Mouse (Mus musculus) macrophage (primary cell): ENCODE data around the gene Tgfbr2. TPM values are rescaled to one million over a fixed set of nuclear protein-coding genes. Genes with fewer than 3 reads are reported as not detected.

Experiments used
- H3K27ac ChIP-seq: fragments of 350-480 bp; formaldehyde crosslinking; 2 replicates; pipeline ENCODE4 v1.9.0; 2021
- H3K36me3 ChIP-seq: fragments of 350-480 bp; formaldehyde crosslinking; 2 replicates; pipeline ENCODE4 v1.9.0; 2021; ENCODE audit errors: inconsistent target
- H3K4me3 ChIP-seq: fragments of 350-480 bp; formaldehyde crosslinking; 2 replicates; pipeline ENCODE4 v1.9.0; 2021; ENCODE audit errors: inconsistent target
- H3K79me2 ChIP-seq: fragments of 350-480 bp; formaldehyde crosslinking; 2 replicates; pipeline ENCODE4 v1.9.0; 2021; ENCODE audit errors: inconsistent target
- WGBS: methylation state at CpG from one replicate; pipeline ENCODE4 v1.1.7; 2026; ENCODE audit warnings: inconsistent platforms; ENCODE audit not compliant: missing documents; 5-methylcytosine and 5-hydroxymethylcytosine counted together
- polyA plus RNA-seq: library from polyadenylated mRNA; stranded (reverse); fragments of 250-400 nt; gene quantifications from 3 replicates; pipeline ENCODE4 v1.2.4, GENCODE M21; 2018; ENCODE audit warnings: inconsistent platforms

Tgfbr2 gene
- polyA plus RNA-seq, 1 experiment from 2014 or later, result 80.3 TPM

GRCm38 (mm10) chr9:116126494-116126893, 48.7 kb downstream of the Tgfbr2 start:
- Histone ChIP-seq H3K27ac (no peak overlapping the region), H3K79me2 (peaks cover 7% of the 10 kb centered on the region; the same call in 1 of the 2 replicates), H3K4me3 (no peak overlapping the region), H3K36me3 (peaks cover 72% of the 10 kb centered on the region)
- WGBS, result 77% methylated on average over 4 of the region's 4 CpGs

DNA sequence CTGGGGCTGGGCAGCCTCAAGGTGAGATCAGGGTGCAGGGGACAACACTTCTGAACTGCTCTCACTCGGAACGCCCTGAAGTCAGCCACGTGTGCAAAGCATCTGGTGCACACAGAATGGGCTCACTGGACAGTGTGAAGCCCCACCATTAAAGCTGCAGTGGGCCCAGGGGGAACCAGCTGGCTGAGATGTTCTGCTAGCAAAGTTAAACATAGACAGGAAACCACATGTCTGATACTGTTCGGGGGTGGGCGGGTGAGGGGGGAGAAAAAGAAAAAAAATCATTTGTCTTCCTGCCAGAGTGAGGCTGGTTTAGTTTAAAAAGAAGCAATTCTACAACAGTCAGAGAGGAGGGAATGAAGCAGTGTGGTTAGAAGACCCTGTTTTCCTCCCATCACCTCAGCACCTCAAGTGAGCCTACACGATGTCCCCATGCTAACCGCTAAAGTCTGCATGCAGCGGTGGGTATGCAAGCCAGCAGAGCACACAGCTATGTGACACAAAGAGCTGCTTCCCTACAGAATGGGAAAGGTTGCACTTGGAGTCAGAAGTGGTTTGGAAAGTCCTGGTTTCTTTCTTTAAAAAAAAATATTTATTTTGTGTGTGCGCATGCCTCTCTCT, 52.1 kb downstream of the Tgfbr2 start:
- H3K4me3 ChIP-seq, result no peak overlapping the region
- H3K27ac ChIP-seq, result peak overlapping the region; percentile 48
- peaks cover 62% of the 10 kb centered on the region for H3K36me3 ChIP-seq

DNA sequence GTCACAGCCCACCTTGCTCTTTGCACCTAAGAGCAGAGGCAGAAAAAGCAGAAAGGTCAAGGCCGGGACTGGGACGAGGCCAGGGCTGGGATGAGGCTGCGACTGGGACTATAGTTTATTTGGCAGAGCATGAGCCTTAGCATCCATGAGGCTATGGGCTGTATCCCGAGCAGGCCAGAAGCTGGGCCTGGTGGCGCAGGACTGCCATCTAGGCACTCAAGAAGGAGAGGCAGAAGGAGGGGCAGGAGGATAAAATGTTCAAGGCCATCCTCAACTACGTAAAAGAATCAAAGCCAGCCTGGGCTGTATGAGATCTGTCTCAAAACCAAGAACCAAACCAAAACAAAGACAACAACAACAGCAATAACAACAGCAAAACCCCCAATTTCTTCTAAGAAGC, 52.6 kb downstream of the Tgfbr2 start:
- Histone ChIP-seq H3K27ac (peak overlapping the region; percentile 48; the same call in 1 of the 2 replicates), H3K79me2 (no peaks in the 10 kb centered on the region), H3K4me3 (no peak overlapping the region), H3K36me3 (peaks cover 59% of the 10 kb centered on the region)
- WGBS, result 86% methylated on average over 6 of the region's 6 CpGs

More for the DNA sequence above, 52.1 kb downstream of the Tgfbr2 start:
- no peaks in the 10 kb centered on the region for H3K79me2 ChIP-seq
- 16% methylated on average over 8 of the region's 9 CpGs for WGBS

- WGBS, result 36% methylated on average over 7 of the region's 7 CpGs
- Histone ChIP-seq H3K79me2 (no peaks in the 10 kb centered on the region), H3K27ac (no peak overlapping the region), H3K4me3 (no peak overlapping the region), H3K36me3 (peaks cover 58% of the 10 kb centered on the region)
Measured at GRCm38 (mm10) chr9:116121472-116121871, 53.7 kb downstream of the Tgfbr2 start.

DNA sequence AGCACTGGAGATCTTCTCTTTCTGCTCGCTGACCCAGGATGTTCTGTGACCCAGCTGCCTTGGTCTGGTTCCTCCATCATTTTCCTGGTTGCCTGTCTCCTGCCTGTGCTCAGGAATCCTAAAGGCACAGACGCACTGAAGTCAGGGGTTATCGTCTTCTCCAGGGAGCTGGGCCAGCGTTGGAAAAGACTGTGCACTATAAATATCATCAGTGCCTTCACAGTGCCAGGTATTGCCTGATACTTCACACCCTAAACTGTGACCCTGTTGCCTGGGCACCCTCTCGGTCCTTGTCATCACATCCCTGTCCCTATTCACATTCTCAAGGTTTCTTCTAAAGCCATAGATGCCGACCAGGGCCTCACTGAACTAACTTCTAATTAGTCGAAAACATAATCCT, 55.2 kb downstream of the Tgfbr2 start:
- Histone ChIP-seq H3K36me3 (peaks cover 48% of the 10 kb centered on the region), H3K4me3 (no peak overlapping the region), H3K79me2 (no peaks in the 10 kb centered on the region; the same call in 1 of the 2 replicates), H3K27ac (no peak overlapping the region)
- 99% methylated on average over 7 of the region's 7 CpGs for WGBS

DNA sequence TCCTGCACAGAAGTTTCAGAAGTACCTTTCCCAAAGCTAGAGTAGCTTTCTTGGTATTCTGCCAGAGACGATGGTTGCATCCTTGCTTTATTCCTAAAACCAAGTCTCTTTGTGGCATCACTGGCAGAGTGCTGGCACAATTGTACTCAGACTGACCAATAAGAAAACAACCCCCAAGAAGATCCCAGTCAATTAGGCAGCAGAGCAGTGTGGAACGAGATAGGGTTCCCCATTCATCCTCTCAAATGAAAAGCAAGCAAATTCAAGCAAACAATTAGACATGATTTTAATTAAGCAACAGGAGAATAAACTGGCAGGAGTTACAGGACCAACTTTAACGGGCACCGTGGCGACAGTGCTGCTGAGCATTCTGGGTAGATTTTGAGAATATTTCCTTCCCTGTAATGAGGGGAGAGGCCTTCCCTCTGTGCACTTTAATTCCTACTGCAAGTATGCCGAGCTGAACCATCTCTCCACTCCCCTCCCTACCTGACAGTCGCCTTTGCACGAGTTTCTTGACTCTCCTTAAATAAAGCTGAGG, 56.8 kb downstream of the Tgfbr2 start:
- Histone ChIP-seq H3K4me3 (no peak overlapping the region), H3K27ac (no peak overlapping the region), H3K79me2 (no peaks in the 10 kb centered on the region; the same call in 1 of the 2 replicates), H3K36me3 (peaks cover 38% of the 10 kb centered on the region)
- WGBS, result 89% methylated on average over 8 of the region's 8 CpGs

DNA sequence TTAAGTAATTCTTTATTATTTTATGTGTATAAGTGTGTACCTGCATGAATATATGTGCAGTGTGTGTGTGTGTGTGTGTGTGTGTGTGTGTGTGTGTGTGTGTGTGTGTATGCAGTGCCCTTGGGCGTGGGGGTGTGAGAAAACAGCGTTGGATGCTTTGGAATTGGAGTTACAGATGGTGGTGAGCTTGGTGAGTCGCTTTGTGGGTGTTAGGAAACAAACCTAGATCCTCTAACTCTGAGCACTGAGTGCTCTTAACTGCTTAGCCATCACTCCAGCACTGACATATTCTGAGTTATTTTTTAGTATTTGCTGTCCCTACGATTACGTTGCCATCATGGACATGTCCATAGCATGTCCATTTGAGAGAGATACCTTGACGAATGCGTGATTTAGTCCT, 59.3 kb downstream of the Tgfbr2 start:
- Histone ChIP-seq H3K36me3 (peaks cover 59% of the 10 kb centered on the region), H3K27ac (no peak overlapping the region), H3K4me3 (no peak overlapping the region), H3K79me2 (no peaks in the 10 kb centered on the region; the same call in 1 of the 2 replicates)
- 94% methylated on average over 7 of the region's 7 CpGs for WGBS

- Histone ChIP-seq H3K36me3 (peaks cover 65% of the 10 kb centered on the region), H3K27ac (no peak overlapping the region), H3K79me2 (peaks cover 8% of the 10 kb centered on the region; the same call in 1 of the 2 replicates), H3K4me3 (no peak overlapping the region)
- WGBS, result 46% methylated on average over 3 of the region's 4 CpGs
Measured at GRCm38 (mm10) chr9:116114339-116114738, 60.8 kb downstream of the Tgfbr2 start.

- H3K4me3 ChIP-seq, result no peak overlapping the region
- H3K36me3 ChIP-seq, result peaks cover 69% of the 10 kb centered on the region
- H3K79me2 ChIP-seq, result peaks cover 38% of the 10 kb centered on the region; the same call in 1 of the 2 replicates
- 72% methylated on average over 9 of the region's 9 CpGs for WGBS
- no peak overlapping the region for H3K27ac ChIP-seq
Measured at GRCm38 (mm10) chr9:116111149-116111970, 63.8 kb downstream of the Tgfbr2 start.

DNA sequence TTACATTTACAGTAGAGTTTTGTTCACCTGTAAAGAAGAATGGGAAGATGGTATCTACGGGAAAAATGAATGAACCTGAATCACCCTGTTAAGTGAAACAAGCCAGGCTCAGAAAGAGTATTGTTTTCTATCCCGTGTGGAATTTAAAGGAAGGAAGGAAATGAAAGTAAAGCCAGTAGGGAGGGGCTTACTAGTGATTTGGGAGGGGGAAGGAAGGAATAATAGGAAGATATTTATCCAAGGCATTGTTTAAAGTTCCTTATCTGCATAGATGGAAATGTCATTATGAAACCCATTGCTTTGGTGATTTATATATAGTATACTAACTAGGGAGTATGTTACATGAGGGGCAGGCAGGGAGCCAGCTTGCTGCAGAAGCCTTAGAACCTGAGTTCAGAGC, 66.4 kb downstream of the Tgfbr2 start:
- H3K36me3 ChIP-seq, result peaks cover 89% of the 10 kb centered on the region
- no peak overlapping the region for H3K4me3 ChIP-seq
- peaks cover 40% of the 10 kb centered on the region; the same call in 1 of the 2 replicates for H3K79me2 ChIP-seq
- no peak overlapping the region for H3K27ac ChIP-seq
- WGBS, result 77% methylated on average over 2 of the region's 2 CpGs

DNA sequence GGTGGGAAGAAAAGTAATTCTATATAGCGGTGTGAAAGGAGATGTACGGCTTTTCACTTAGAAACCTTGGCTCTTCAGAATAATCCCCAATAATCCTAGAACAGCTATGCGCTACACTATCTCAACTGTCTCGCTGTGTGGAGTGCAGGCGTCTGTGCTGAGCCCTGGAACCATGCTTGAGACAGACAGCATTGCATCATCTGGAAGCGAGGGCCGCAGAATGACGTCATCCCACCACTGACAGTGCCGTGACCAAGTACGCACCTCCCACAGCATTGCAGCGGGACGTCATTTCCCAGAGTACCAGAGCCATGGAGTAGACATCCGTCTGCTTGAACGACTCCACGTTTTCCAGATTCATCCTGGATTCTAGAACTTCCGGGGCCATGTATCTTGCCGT, 70.4 kb downstream of the Tgfbr2 start:
- 84% methylated on average over 16 of the region's 17 CpGs for WGBS
- peaks cover 45% of the 10 kb centered on the region; the same call in 1 of the 2 replicates for H3K79me2 ChIP-seq
- H3K36me3 ChIP-seq, result peaks cover 74% of the 10 kb centered on the region
- no peak overlapping the region for H3K27ac ChIP-seq
- no peak overlapping the region for H3K4me3 ChIP-seq

DNA sequence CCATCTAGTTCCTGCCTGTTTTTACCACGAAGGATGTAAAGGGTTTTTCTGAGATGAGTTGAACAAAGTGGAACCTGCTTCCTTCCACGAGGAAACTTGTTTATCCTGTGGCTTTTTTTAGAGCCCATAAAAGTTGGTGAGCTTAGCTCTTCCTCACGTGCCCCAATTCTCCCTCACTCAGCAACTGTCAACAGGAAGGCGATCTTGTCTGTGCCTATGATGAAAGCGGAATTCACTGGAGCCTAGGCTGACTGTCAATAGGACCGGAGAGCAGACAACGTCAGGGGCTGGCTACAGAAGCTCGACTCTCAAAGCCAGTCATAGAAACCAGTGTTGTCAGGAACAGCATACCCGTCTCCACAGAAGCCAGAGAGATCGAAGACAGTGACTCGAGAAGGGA, 73.3 kb downstream of the Tgfbr2 start:
- peaks cover 39% of the 10 kb centered on the region; the same call in 1 of the 2 replicates for H3K79me2 ChIP-seq
- WGBS, result 50% methylated on average over 11 of the region's 11 CpGs
- H3K36me3 ChIP-seq, result peaks cover 72% of the 10 kb centered on the region
- no peak overlapping the region for H3K4me3 ChIP-seq
- peak overlapping the region; percentile 63 for H3K27ac ChIP-seq

- H3K79me2 ChIP-seq, result peaks cover 32% of the 10 kb centered on the region; the same call in 1 of the 2 replicates
- WGBS, result 95% methylated on average over 9 of the region's 9 CpGs
- H3K27ac ChIP-seq, result no peak overlapping the region
- no peak overlapping the region for H3K4me3 ChIP-seq
- H3K36me3 ChIP-seq, result peaks cover 54% of the 10 kb centered on the region
Measured at GRCm38 (mm10) chr9:116100015-116100414, 75.1 kb downstream of the Tgfbr2 start.

GRCm38 (mm10) chr9:116099596-116099993, 75.6 kb downstream of the Tgfbr2 start:
- Histone ChIP-seq H3K27ac (no peak overlapping the region), H3K36me3 (peaks cover 54% of the 10 kb centered on the region), H3K4me3 (no peak overlapping the region), H3K79me2 (peaks cover 32% of the 10 kb centered on the region; the same call in 1 of the 2 replicates)
- 91% methylated on average over 6 of the region's 6 CpGs for WGBS
